Mouse (Mus musculus): ENCODE data around the gene Hic2. TPM values are rescaled to one million over a fixed set of nuclear protein-coding genes. Genes with fewer than 3 reads are reported as not detected.

Gene Hic2
- polyA plus RNA-seq, 1 experiment from 2014 or later = 1.4 TPM

DNA sequence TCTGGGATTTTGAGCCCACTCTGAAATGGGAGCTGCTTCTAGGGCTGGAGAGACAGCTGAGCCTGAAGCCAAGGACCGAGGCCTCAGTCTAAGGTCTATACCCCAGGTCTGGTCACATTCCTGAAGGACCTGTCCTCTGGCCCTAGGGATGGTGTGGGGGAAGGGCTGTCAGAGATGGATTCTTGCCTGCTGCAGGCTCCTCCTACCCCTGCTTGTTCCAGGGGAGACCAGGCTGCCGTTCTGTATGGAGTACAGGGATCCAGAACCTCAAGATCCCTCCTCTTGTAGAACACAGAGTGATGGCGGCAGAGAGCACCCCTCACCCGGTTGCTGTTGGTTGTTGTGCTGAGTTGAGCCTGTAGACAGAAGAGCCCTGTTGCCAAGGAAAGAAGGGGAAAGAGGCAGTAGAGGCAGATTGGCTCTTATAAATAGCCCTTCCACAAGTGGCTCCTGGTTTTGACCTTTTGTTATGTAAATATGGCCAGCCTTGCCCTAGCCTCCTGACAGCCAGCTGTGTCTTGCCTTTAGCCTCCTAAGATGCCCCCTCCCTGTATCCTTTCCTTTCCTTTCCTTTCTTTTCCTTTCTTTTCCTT is 20.7 kb downstream of the Hic2 start:
- 67% methylated on average over 4 of the region's 4 CpGs for WGBS (ENCODE audit: insufficient replicate concordance)
- H3K27me3 ChIP-seq (ENCODE audit: insufficient read depth, low read length) = no peaks in the 10 kb centered on the region
- H3K9ac ChIP-seq (replicated peaks) = no peak overlapping the region
- peaks cover 10% of the 10 kb centered on the region for H3K36me3 ChIP-seq (replicated peaks; ENCODE audit: insufficient read depth, low read length)
- no peak overlapping the region for H3K4me3 ChIP-seq (ENCODE audit: low read depth, low read length)
- ATAC-seq (no peak), DNase-seq (peak; percentile 20)
- H3K27ac ChIP-seq (ENCODE audit: low read depth) = no peak overlapping the region
- peaks cover 41% of the 10 kb centered on the region for H3K4me1 ChIP-seq (ENCODE audit: insufficient read depth)
- TF ChIP-seq CTCF (IDR thresholded peaks at IDR 0.05; ENCODE audit: low read depth) (no peak), EP300 (IDR thresholded peaks at IDR 0.05; ENCODE audit: low read depth) (no peak)
- no peaks in the 10 kb centered on the region for H3K9me3 ChIP-seq (ENCODE audit: low read length)
- no peak overlapping the region for H3K4me2 ChIP-seq (ENCODE audit: low read depth, low read length)

DNA sequence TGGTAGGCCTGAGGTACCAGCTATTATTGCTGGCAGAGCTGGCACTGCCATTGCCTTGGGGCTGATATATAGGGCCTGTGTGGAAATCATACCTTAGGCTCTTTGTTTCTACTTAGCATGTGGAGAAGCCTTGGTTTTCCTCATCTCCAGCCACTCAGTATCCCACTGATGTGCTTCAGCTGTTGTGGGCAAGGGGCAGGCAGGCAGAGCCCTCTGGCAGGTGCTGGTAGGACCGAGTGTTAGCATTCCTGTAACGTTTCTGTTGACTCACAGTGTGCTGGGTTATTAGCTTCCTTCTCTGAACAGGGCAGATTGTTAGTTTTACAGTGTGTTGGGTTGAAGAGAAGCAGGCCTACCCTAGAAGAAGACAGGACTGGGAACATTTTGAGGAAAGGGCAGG is 21.9 kb downstream of the Hic2 start:
- no peak for TF ChIP-seq EP300 (IDR thresholded peaks at IDR 0.05; ENCODE audit: low read depth)
- Histone ChIP-seq H3K36me3 (replicated peaks; ENCODE audit: insufficient read depth, low read length) (peaks cover 10% of the 10 kb centered on the region), H3K9ac (replicated peaks) (no peak overlapping the region), H3K4me3 (ENCODE audit: low read depth, low read length) (no peak overlapping the region), H3K4me1 (ENCODE audit: insufficient read depth) (peaks cover 33% of the 10 kb centered on the region), H3K4me2 (ENCODE audit: low read depth, low read length) (no peak overlapping the region), H3K9me3 (ENCODE audit: low read length) (no peaks in the 10 kb centered on the region), H3K27me3 (ENCODE audit: insufficient read depth, low read length) (no peaks in the 10 kb centered on the region), H3K27ac (ENCODE audit: low read depth) (no peak overlapping the region)
- no peak for DNase-seq
- ATAC-seq = no peak
- 59% methylated on average over 2 of the region's 2 CpGs for WGBS (ENCODE audit: insufficient replicate concordance)

DNA sequence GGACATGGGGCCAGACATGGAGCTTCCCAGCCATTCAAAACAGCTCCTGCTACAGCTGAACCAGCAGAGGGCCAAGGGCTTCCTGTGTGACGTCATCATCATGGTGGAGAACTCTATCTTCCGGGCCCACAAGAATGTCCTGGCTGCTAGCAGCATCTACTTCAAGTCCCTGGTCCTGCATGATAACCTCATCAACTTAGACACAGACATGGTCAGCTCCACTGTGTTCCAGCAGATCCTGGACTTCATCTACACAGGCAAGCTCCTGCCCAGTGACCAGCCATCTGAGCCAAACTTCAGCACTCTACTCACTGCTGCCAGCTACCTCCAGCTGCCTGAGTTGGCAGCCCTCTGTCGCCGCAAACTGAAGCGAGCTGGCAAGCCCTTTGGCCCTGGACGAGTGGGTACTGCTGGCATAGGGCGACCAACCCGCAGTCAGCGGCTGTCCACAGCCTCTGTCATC is 24.0 kb downstream of the Hic2 start:
- Histone ChIP-seq H3K4me3 (ENCODE audit: low read depth, low read length) (no peak overlapping the region), H3K27ac (ENCODE audit: low read depth) (no peak overlapping the region), H3K4me2 (ENCODE audit: low read depth, low read length) (no peak overlapping the region), H3K36me3 (replicated peaks; ENCODE audit: insufficient read depth, low read length) (peaks cover 10% of the 10 kb centered on the region), H3K9ac (replicated peaks) (no peak overlapping the region), H3K27me3 (ENCODE audit: insufficient read depth, low read length) (no peaks in the 10 kb centered on the region), H3K4me1 (ENCODE audit: insufficient read depth) (peaks cover 20% of the 10 kb centered on the region), H3K9me3 (ENCODE audit: low read length) (no peaks in the 10 kb centered on the region)
- 77% methylated on average over 9 of the region's 9 CpGs for WGBS (ENCODE audit: insufficient replicate concordance)
- ATAC-seq = peak; percentile 39; the same call in 1 of the 2 replicates
- no peak for DNase-seq
- TF ChIP-seq CTCF (IDR thresholded peaks at IDR 0.05; ENCODE audit: low read depth) (0 out of 2 replicates have a peak, but pooled peaks have one; percentile 28), EP300 (IDR thresholded peaks at IDR 0.05; ENCODE audit: low read depth) (0 out of 2 replicates have a peak, but pooled peaks have one; percentile 24)

DNA sequence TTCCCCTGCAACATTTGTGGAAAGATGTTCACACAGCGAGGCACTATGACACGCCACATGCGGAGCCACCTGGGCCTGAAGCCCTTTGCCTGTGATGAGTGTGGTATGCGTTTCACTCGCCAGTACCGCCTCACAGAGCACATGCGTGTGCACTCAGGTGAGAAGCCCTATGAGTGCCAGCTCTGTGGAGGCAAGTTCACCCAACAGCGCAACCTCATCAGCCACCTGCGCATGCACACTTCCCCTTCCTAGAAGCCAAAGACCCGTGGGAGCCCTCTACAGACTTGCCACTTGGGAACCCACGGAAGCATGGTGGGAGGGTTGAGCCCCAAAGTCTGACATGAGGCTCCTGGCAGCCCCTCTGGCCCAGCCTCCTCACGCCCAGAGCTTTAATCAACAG is 25.5 kb downstream of the Hic2 start:
- TF ChIP-seq EP300 (IDR thresholded peaks at IDR 0.05; ENCODE audit: low read depth) = no peak
- no peak for TF ChIP-seq CTCF (IDR thresholded peaks at IDR 0.05; ENCODE audit: low read depth)
- 83% methylated on average over 12 of the region's 12 CpGs for WGBS (ENCODE audit: insufficient replicate concordance)

DNA sequence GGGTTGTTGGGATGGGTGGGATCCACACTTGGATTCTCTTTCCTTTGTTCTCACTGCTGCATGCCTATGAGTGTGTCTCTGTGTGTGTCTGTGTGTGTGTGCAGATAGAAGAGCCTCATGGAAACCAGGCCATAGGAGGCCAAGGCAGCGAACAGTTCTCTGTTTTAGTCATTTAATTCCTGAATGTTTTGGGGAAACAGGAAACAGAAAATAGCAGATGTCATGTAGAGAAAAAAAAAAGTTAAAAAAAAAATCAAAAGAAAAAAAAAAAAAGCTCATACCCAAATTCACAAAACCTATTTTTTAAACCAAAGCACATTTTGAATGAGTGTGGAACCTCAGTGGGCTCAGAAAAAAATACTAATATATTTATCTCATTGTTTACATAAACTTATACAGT is 28.0 kb downstream of the Hic2 start:
- no peak overlapping the region for H3K27ac ChIP-seq (ENCODE audit: low read depth)
- no peaks in the 10 kb centered on the region for H3K27me3 ChIP-seq (ENCODE audit: insufficient read depth, low read length)
- ATAC-seq = no peak
- H3K9me3 ChIP-seq (ENCODE audit: low read length) = no peaks in the 10 kb centered on the region
- no peak overlapping the region for H3K9ac ChIP-seq (replicated peaks)
- TF ChIP-seq EP300 (IDR thresholded peaks at IDR 0.05; ENCODE audit: low read depth) (no peak), CTCF (IDR thresholded peaks at IDR 0.05; ENCODE audit: low read depth) (no peak)
- no peak for DNase-seq
- peaks cover 7% of the 10 kb centered on the region for H3K36me3 ChIP-seq (replicated peaks; ENCODE audit: insufficient read depth, low read length)
- no peaks in the 10 kb centered on the region for H3K4me1 ChIP-seq (ENCODE audit: insufficient read depth)
- no peak overlapping the region for H3K4me2 ChIP-seq (ENCODE audit: low read depth, low read length)
- H3K4me3 ChIP-seq (ENCODE audit: low read depth, low read length) = no peak overlapping the region
- 85% methylated on average over 1 of the region's 1 CpGs for WGBS (ENCODE audit: insufficient replicate concordance)

More for the DNA sequence above, 25.5 kb downstream of the Hic2 start:
- Histone ChIP-seq H3K27me3 (ENCODE audit: insufficient read depth, low read length) (no peaks in the 10 kb centered on the region), H3K36me3 (replicated peaks; ENCODE audit: insufficient read depth, low read length) (peaks cover 10% of the 10 kb centered on the region), H3K27ac (ENCODE audit: low read depth) (no peak overlapping the region), H3K4me2 (ENCODE audit: low read depth, low read length) (no peak overlapping the region), H3K9me3 (ENCODE audit: low read length) (no peaks in the 10 kb centered on the region), H3K4me3 (ENCODE audit: low read depth, low read length) (no peak overlapping the region), H3K9ac (replicated peaks) (no peak overlapping the region), H3K4me1 (ENCODE audit: insufficient read depth) (peaks cover 5% of the 10 kb centered on the region)
- ATAC-seq = no peak
- no peak for DNase-seq

DNA sequence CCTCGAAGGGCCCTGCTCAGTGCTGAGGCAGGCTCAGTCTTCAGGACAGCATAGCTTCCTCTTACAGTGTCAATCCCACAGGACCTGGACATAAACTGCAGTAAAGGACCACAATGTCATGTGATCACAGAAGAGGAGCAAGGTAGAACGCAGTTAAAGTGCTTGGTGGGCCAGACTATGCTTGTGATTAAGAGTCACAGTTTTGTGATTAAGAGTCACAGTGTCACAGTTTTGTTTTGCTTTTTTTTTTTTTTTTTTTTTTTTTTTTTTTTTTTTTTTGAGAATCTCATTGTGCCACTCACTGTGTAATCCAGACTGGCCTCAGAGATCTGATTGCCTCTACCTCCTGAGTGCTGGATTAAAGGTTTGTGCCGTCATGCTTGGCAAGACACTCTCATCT is 32.7 kb downstream of the Hic2 start:
- H3K4me1 ChIP-seq (ENCODE audit: insufficient read depth) = no peaks in the 10 kb centered on the region
- DNase-seq (no peak), ATAC-seq (no peak)
- TF ChIP-seq EP300 (IDR thresholded peaks at IDR 0.05; ENCODE audit: low read depth) (no peak), CTCF (IDR thresholded peaks at IDR 0.05; ENCODE audit: low read depth) (no peak)
- H3K4me2 ChIP-seq (ENCODE audit: low read depth, low read length) = no peak overlapping the region
- H3K36me3 ChIP-seq (replicated peaks; ENCODE audit: insufficient read depth, low read length) = no peaks in the 10 kb centered on the region
- no peaks in the 10 kb centered on the region for H3K9me3 ChIP-seq (ENCODE audit: low read length)
- WGBS (ENCODE audit: insufficient replicate concordance) = 68% methylated on average over 3 of the region's 3 CpGs
- H3K27ac ChIP-seq (ENCODE audit: low read depth) = no peak overlapping the region
- H3K4me3 ChIP-seq (ENCODE audit: low read depth, low read length) = no peak overlapping the region
- no peak overlapping the region for H3K9ac ChIP-seq (replicated peaks)
- H3K27me3 ChIP-seq (ENCODE audit: insufficient read depth, low read length) = no peaks in the 10 kb centered on the region

All from liver, postnatal 0 days (tissue).